Mouse (Mus musculus) urinary bladder, adult 18-20 months (tissue): ENCODE results near the gene Shoc2.
A peak's percentile ranks its signal among the peaks of the same experiment; 100 is the strongest.

ENCODE experiments used
- DNase-seq, 2 experiments: peaks; one replicate each; pipeline ENCODE4 v3.0.0; 2022; ENCODE audit warnings: low spot score in 2 of 2, mixed read lengths in 2 of 2

Gene Shoc2

GRCm38 (mm10) chr19:54035100-54035499 is 91.0 kb downstream of the Shoc2 start:
- DNase-seq: no peak

GRCm38 (mm10) chr19:54039441-54039840 is 95.3 kb downstream of the Shoc2 start:
- DNase-seq: no peak

GRCm38 (mm10) chr19:54040356-54041028 is 96.4 kb downstream of the Shoc2 start:
- DNase-seq: no peak

GRCm38 (mm10) chr19:54041029-54041367 is 96.9 kb downstream of the Shoc2 start:
- no peak for DNase-seq

- no peak for DNase-seq
These were observed 99.7 kb downstream of the Shoc2 start, which contains the start of gene Adra2a for GRCm38 (mm10) chr19:54043851-54044250. Gene Adra2a (plus strand): TSS chr19:54044151.

- peak in 1 of 2 experiments; percentile 72 for DNase-seq
These were observed 100.6 kb downstream of the Shoc2 start for GRCm38 (mm10) chr19:54044507-54045371.

GRCm38 (mm10) chr19:54045412-54045811 is 101.3 kb downstream of the Shoc2 start:
- peak in 1 of 2 experiments; percentile 25 for DNase-seq

GRCm38 (mm10) chr19:54045931-54046683 is 102.0 kb downstream of the Shoc2 start:
- DNase-seq: peak in 1 of 2 experiments; percentile 33

GRCm38 (mm10) chr19:54046684-54047070 is 102.6 kb downstream of the Shoc2 start:
- no peak for DNase-seq

GRCm38 (mm10) chr19:54047386-54048050 is 103.4 kb downstream of the Shoc2 start:
- peak in 1 of 2 experiments; percentile 19 for DNase-seq

- DNase-seq: no peak
These were observed 104.2 kb downstream of the Shoc2 start for GRCm38 (mm10) chr19:54048161-54048885.

GRCm38 (mm10) chr19:54051651-54052050 is 107.5 kb downstream of the Shoc2 start:
- no peak for DNase-seq

GRCm38 (mm10) chr19:54055845-54056244 is 111.7 kb downstream of the Shoc2 start:
- no peak for DNase-seq

GRCm38 (mm10) chr19:54068447-54068846 is 124.3 kb downstream of the Shoc2 start:
- DNase-seq: no peak

GRCm38 (mm10) chr19:54070521-54070920 is 126.4 kb downstream of the Shoc2 start:
- peak; percentile 45 to 72 for DNase-seq

GRCm38 (mm10) chr19:54072233-54072800 is 128.2 kb downstream of the Shoc2 start:
- DNase-seq: no peak

- DNase-seq: no peak
These were observed 132.6 kb downstream of the Shoc2 start for GRCm38 (mm10) chr19:54076362-54077349.

GRCm38 (mm10) chr19:54081303-54081702 is 137.2 kb downstream of the Shoc2 start:
- no peak for DNase-seq

- no peak for DNase-seq
These were observed 137.6 kb downstream of the Shoc2 start for GRCm38 (mm10) chr19:54081716-54082165.
